ENCODE assay signal across 21 mouse cellular contexts in the genomic region with DNA sequence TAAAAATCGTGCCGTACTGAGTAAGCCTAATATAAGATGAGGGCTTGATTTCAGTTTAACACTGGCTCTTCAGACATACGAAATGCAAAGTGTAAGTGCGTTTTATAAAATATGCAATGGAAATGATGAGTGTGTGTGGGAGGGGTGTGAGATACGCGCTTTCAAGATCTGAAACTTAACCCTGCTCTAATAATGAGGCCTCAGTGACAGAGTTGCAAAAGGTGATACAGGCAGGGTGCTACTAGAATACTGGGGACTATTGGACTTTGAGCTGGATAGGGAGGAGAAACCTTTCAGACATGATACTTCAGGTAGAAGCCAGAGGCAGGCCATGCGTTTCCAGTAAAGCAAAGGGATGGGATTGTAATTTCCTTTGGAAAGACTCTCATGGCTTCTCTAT.
DNase-seq lines count a peak whose midpoint lies in the region; ATAC-seq and TF ChIP-seq lines count a peak whose summit lies in the region.
"Had no signal": no experiment of that assay in that cellular context is flagged by ENCODE, and none has a peak within 500 bp of the region (broad histone marks: within the 10 kb centered on the region; RNA-seq: fewer than 3 reads in every experiment).

No protein-coding gene starts in this region.

- DNase-seq in liver, adult 2 months (ENCODE audit: extremely low read depth, low read depth, low spot score), result peak; percentile 75
- no peak for DNase-seq in liver
- DNase-seq in induced T-regulatory cell, adult 2 months (ENCODE audit: low read depth), result peak; percentile 81
- no peak for DNase-seq in thymus, postnatal 25 days
- DNase-seq in retina, postnatal 1 day, result no peak
- DNase-seq: B cell, adult 2 months; cerebellum, adult 9-11 months; heart, postnatal 10 days; midbrain, embryonic 14.5 days; right cerebral cortex, postnatal 4 days; thymus, postnatal 36 days had no signal

- ATAC-seq in heart, embryonic 13.5 days (ENCODE audit: extremely low read depth, insufficient number of reproducible peaks, low FRiP score, low TSS enrichment), result no peak
- ATAC-seq in heart, embryonic 12.5 days (ENCODE audit: insufficient number of reproducible peaks, low FRiP score), result no peak
- ATAC-seq in limb, embryonic 13.5 days (ENCODE audit: low FRiP score, low read depth), result no peak
- ATAC-seq: forebrain, embryonic 15.5 days; liver, embryonic 12.5 days had no signal

- TF ChIP-seq CTCF in liver, adult 2 months (IDR thresholded peaks at IDR 0.05; ENCODE audit: low read depth, low read length), result no peak

- H3K4me1 ChIP-seq in heart, embryonic 13.5 days, result peaks cover 46% of the 10 kb centered on the region
- peaks cover 34% of the 10 kb centered on the region for H3K4me1 ChIP-seq in heart, embryonic 12.5 days (replicated peaks)
- peaks cover 25% of the 10 kb centered on the region for H3K4me1 ChIP-seq in liver, adult 2 months (ENCODE audit: control insufficient read depth, insufficient read depth, low read length)
- peaks cover 41% of the 10 kb centered on the region for H3K4me1 ChIP-seq in limb, embryonic 13.5 days

- no peak for TF ChIP-seq POLR2A in liver, adult 2 months (IDR thresholded peaks at IDR 0.05; ENCODE audit: extremely low read depth, insufficient read depth, low read length)

- H3K36me3 ChIP-seq in heart, embryonic 13.5 days, result peaks cover 12% of the 10 kb centered on the region
- H3K36me3 ChIP-seq in heart, embryonic 12.5 days, result no peaks in the 10 kb centered on the region; the same call in none of the 2 replicates
- H3K36me3 ChIP-seq in liver, adult 2 months (ENCODE audit: control insufficient read depth, insufficient read depth, low read length), result peaks cover under 1% of the 10 kb centered on the region; the same call in 1 of the 2 replicates
- H3K36me3 ChIP-seq in limb, embryonic 13.5 days, result peaks cover 3% of the 10 kb centered on the region; the same call in 1 of the 2 replicates
- H3K36me3 ChIP-seq: forebrain, embryonic 15.5 days; hindbrain, embryonic 13.5 days; liver, embryonic 12.5 days; lung, embryonic 15.5 days; neural tube, embryonic 15.5 days had no signal

- WGBS in heart, embryonic 13.5 days, result 89% methylated on average over 7 of the region's 7 CpGs
- WGBS in heart, embryonic 12.5 days, result 93% methylated on average over 7 of the region's 7 CpGs
- WGBS in liver, adult 2 months, result 77% methylated on average over 7 of the region's 7 CpGs
- 77% methylated on average over 7 of the region's 7 CpGs for WGBS in limb, embryonic 13.5 days

- no peaks in the 10 kb centered on the region for H3K27me3 ChIP-seq in heart, embryonic 13.5 days (replicated peaks)
- no peaks in the 10 kb centered on the region for H3K27me3 ChIP-seq in heart, embryonic 12.5 days (replicated peaks)
- no peaks in the 10 kb centered on the region for H3K27me3 ChIP-seq in liver, adult 2 months (ENCODE audit: control insufficient read depth, insufficient read depth, low read length)
- H3K27me3 ChIP-seq in limb, embryonic 13.5 days, result no peaks in the 10 kb centered on the region
- H3K27me3 ChIP-seq: forebrain, embryonic 15.5 days; hindbrain, embryonic 13.5 days; liver, embryonic 12.5 days; lung, embryonic 15.5 days; neural tube, embryonic 15.5 days had no signal

- peaks cover 3% of the 10 kb centered on the region; the same call in 1 of the 2 replicates for H3K9me3 ChIP-seq in heart, embryonic 13.5 days
- H3K9me3 ChIP-seq in heart, embryonic 12.5 days (replicated peaks), result no peaks in the 10 kb centered on the region
- H3K9me3 ChIP-seq in limb, embryonic 13.5 days, result no peaks in the 10 kb centered on the region
- H3K9me3 ChIP-seq: forebrain, embryonic 15.5 days; hindbrain, embryonic 13.5 days; liver, embryonic 12.5 days; lung, embryonic 15.5 days; neural tube, embryonic 15.5 days had no signal

- no peak overlapping the region for H3K4me3 ChIP-seq in heart, embryonic 13.5 days
- no peak overlapping the region for H3K4me3 ChIP-seq in heart, embryonic 12.5 days
- no peak overlapping the region for H3K4me3 ChIP-seq in liver, adult 2 months (ENCODE audit: insufficient read depth, low read depth, low read length)
- H3K4me3 ChIP-seq in limb, embryonic 13.5 days, result no peak overlapping the region
- H3K4me3 ChIP-seq: erythroblast, embryonic 14.5 days; forebrain, embryonic 15.5 days; hindbrain, embryonic 13.5 days; liver, embryonic 12.5 days; lung, embryonic 15.5 days; myocyte; neural tube, embryonic 15.5 days had no signal

- no peak overlapping the region for H3K4me2 ChIP-seq in heart, embryonic 13.5 days
- no peak overlapping the region for H3K4me2 ChIP-seq in heart, embryonic 12.5 days
- H3K4me2 ChIP-seq in limb, embryonic 13.5 days (replicated peaks), result peak overlapping the region; percentile 91; the same call in 1 of the 2 replicates
- H3K4me2 ChIP-seq: forebrain, embryonic 15.5 days; hindbrain, embryonic 13.5 days; liver, embryonic 12.5 days had no signal

- H3K9ac ChIP-seq in heart, embryonic 13.5 days, result no peak overlapping the region
- no peak overlapping the region for H3K9ac ChIP-seq in heart, embryonic 12.5 days
- no peak overlapping the region for H3K9ac ChIP-seq in liver, adult 2 months (ENCODE audit: low read depth, low read length)
- no peak overlapping the region for H3K9ac ChIP-seq in limb, embryonic 13.5 days
- H3K9ac ChIP-seq: forebrain, embryonic 15.5 days; hindbrain, embryonic 13.5 days; liver, embryonic 12.5 days; lung, embryonic 15.5 days; neural tube, embryonic 15.5 days had no signal

- H3K27ac ChIP-seq in heart, embryonic 13.5 days (replicated peaks), result peak overlapping the region; percentile 99; the same call in 1 of the 2 replicates
- H3K27ac ChIP-seq in heart, embryonic 12.5 days (ENCODE audit: poor library complexity, severe bottlenecking), result no peak overlapping the region
- no peak overlapping the region for H3K27ac ChIP-seq in liver, adult 2 months (replicated peaks; ENCODE audit: insufficient read depth, low read depth, low read length)
- H3K27ac ChIP-seq in limb, embryonic 13.5 days, result peak overlapping the region; percentile 99
- H3K27ac ChIP-seq: forebrain, embryonic 15.5 days; hindbrain, embryonic 13.5 days; liver, embryonic 12.5 days; lung, embryonic 15.5 days; neural tube, embryonic 15.5 days had no signal

- H3K79me2 ChIP-seq in liver, adult 2 months (ENCODE audit: control insufficient read depth, insufficient read depth, low read length), result peaks cover 22% of the 10 kb centered on the region; the same call in 1 of the 2 replicates

Comparison
In these comparisons a context has a peak if more than half of its experiments do, and no peak if none do; other contexts are left out.
1. H3K27ac ChIP-seq: peak in heart, embryonic 13.5 days (single experiment) and limb, embryonic 13.5 days (single experiment); none in heart, embryonic 12.5 days (single experiment) and liver, adult 2 months (single experiment).
2. DNase-seq: peak in liver, adult 2 months (single experiment) and induced T-regulatory cell, adult 2 months (single experiment); none in liver (single experiment), thymus, postnatal 25 days (single experiment) and retina, postnatal 1 day (single experiment).